ENCODE assay signal across 18 mouse cellular contexts in genomic region chr6:94962411-94963087, GRCm38 (mm10).
DNase-seq lines count a peak whose midpoint lies in the region; ATAC-seq and TF ChIP-seq lines count a peak whose summit lies in the region.
"Had no signal": no experiment of that assay in that cellular context is flagged by ENCODE, and none has a peak within 500 bp of the region (broad histone marks: within the 10 kb centered on the region; RNA-seq: fewer than 3 reads in every experiment).

No protein-coding gene starts in this region.

- no peak for DNase-seq in heart, postnatal 36 days
- no peak for DNase-seq in stomach, postnatal 0 days (ENCODE audit: low spot score)
- DNase-seq in forelimb bud, embryonic 11.5 days (ENCODE audit: low read depth, low spot score) = peak; percentile 54
- DNase-seq in testis, postnatal 14 days (ENCODE audit: low spot score) = peak; percentile 65
- DNase-seq in midbrain, embryonic 14.5 days = no peak
- DNase-seq: cerebellum, postnatal 10 days; kidney, postnatal 10 days; left cerebral cortex, postnatal 4 days had no signal

- H3K36me3 ChIP-seq in heart, embryonic 14.5 days (ENCODE audit: control insufficient read depth, insufficient read depth, low read length) = no peaks in the 10 kb centered on the region
- no peaks in the 10 kb centered on the region for H3K36me3 ChIP-seq in stomach, embryonic 16.5 days (ENCODE audit: control insufficient read depth, insufficient read depth, low read length)
- H3K36me3 ChIP-seq in stomach, postnatal 0 days (ENCODE audit: control insufficient read depth, insufficient read depth, low read length) = no peaks in the 10 kb centered on the region
- no peaks in the 10 kb centered on the region for H3K36me3 ChIP-seq in midbrain, embryonic 14.5 days (ENCODE audit: control insufficient read depth, insufficient read depth, low read length)
- H3K36me3 ChIP-seq: hindbrain, embryonic 15.5 days; liver, embryonic 12.5 days; lung, embryonic 15.5 days had no signal

- 12% methylated on average over 7 of the region's 7 CpGs for WGBS in heart, embryonic 14.5 days
- 29% methylated on average over 7 of the region's 7 CpGs for WGBS in stomach, embryonic 16.5 days
- 39% methylated on average over 7 of the region's 7 CpGs for WGBS in stomach, postnatal 0 days
- WGBS in midbrain, embryonic 14.5 days = 65% methylated on average over 7 of the region's 7 CpGs

- intact Hi-C loops in heart, postnatal 36 days (cut with DNase I) = no loop called here

- peak overlapping the region; percentile 31 to 48; a peak in 3 of 4 replicates for H3K27ac ChIP-seq in heart, embryonic 14.5 days (replicated peaks in 1 of 2; ENCODE audit: control insufficient read depth in 1 of 2, insufficient read depth in 1 of 2, low read depth in 2 of 2, low read length in 2 of 2)
- H3K27ac ChIP-seq in stomach, embryonic 16.5 days (ENCODE audit: low read length) = peak overlapping the region; percentile 42; the same call in 1 of the 2 replicates
- H3K27ac ChIP-seq in stomach, postnatal 0 days (replicated peaks) = no peak overlapping the region
- H3K27ac ChIP-seq in midbrain, embryonic 14.5 days (replicated peaks; ENCODE audit: low read depth, low read length) = no peak overlapping the region
- H3K27ac ChIP-seq: hindbrain, embryonic 15.5 days; layer of hippocampus, adult 2 months; liver, embryonic 12.5 days; lung, embryonic 15.5 days had no signal

- no peak for TF ChIP-seq CTCF in stomach, postnatal 0 days (IDR thresholded peaks at IDR 0.05; ENCODE audit: low read depth)

- ATAC-seq in heart, embryonic 14.5 days (ENCODE audit: insufficient number of reproducible peaks, insufficient read depth, low FRiP score, low read depth) = peak; percentile 70
- no peak for ATAC-seq in stomach, embryonic 16.5 days (ENCODE audit: insufficient read depth, low FRiP score)
- no peak for ATAC-seq in stomach, postnatal 0 days (ENCODE audit: low FRiP score, low TSS enrichment)
- no peak for ATAC-seq in CD4-positive, CD25-positive, alpha-beta regulatory T cell, adult 4 months
- ATAC-seq in midbrain, embryonic 14.5 days (ENCODE audit: low FRiP score, low TSS enrichment) = no peak
- ATAC-seq: forebrain, embryonic 16.5 days; intestine, embryonic 16.5 days; liver, embryonic 12.5 days; midbrain, embryonic 16.5 days had no signal

- H3K27me3 ChIP-seq in heart, embryonic 14.5 days (ENCODE audit: control insufficient read depth, insufficient read depth, low read length) = no peaks in the 10 kb centered on the region
- H3K27me3 ChIP-seq in stomach, embryonic 16.5 days (ENCODE audit: control insufficient read depth, insufficient read depth, low read length) = no peaks in the 10 kb centered on the region
- H3K27me3 ChIP-seq in stomach, postnatal 0 days (ENCODE audit: control insufficient read depth, insufficient read depth, low read length) = no peaks in the 10 kb centered on the region
- H3K27me3 ChIP-seq in midbrain, embryonic 14.5 days (ENCODE audit: control insufficient read depth, insufficient read depth, low read length) = no peaks in the 10 kb centered on the region
- H3K27me3 ChIP-seq: hindbrain, embryonic 15.5 days; liver, embryonic 12.5 days had no signal

- H3K4me1 ChIP-seq in heart, embryonic 14.5 days (ENCODE audit: control insufficient read depth in 2 of 2, insufficient read depth in 2 of 2, low read length in 2 of 2) = peaks cover 10 to 12% of the 10 kb centered on the region in 2 experiments
- peaks cover 10% of the 10 kb centered on the region for H3K4me1 ChIP-seq in stomach, embryonic 16.5 days (ENCODE audit: control insufficient read depth, insufficient read depth, low read length)
- no peaks in the 10 kb centered on the region for H3K4me1 ChIP-seq in stomach, postnatal 0 days (replicated peaks; ENCODE audit: control insufficient read depth, insufficient read depth)
- no peaks in the 10 kb centered on the region for H3K4me1 ChIP-seq in midbrain, embryonic 14.5 days (ENCODE audit: control insufficient read depth, insufficient read depth, low read length)
- H3K4me1 ChIP-seq: lung, embryonic 15.5 days had no signal

- H3K4me2 ChIP-seq in heart, embryonic 14.5 days (ENCODE audit: low read length) = no peak overlapping the region
- no peak overlapping the region for H3K4me2 ChIP-seq in stomach, embryonic 16.5 days (ENCODE audit: low read depth, low read length)
- H3K4me2 ChIP-seq in stomach, postnatal 0 days (replicated peaks; ENCODE audit: low read depth) = no peak overlapping the region
- H3K4me2 ChIP-seq in midbrain, embryonic 14.5 days (ENCODE audit: low read length) = no peak overlapping the region
- H3K4me2 ChIP-seq: hindbrain, embryonic 15.5 days; liver, embryonic 12.5 days; lung, embryonic 15.5 days had no signal

- no peak for TF ChIP-seq EP300 in stomach, postnatal 0 days (optimal IDR thresholded peaks at IDR 0.05)

- H3K9ac ChIP-seq in heart, embryonic 14.5 days (ENCODE audit: low read length) = no peak overlapping the region
- H3K9ac ChIP-seq in stomach, embryonic 16.5 days (ENCODE audit: low read length) = no peak overlapping the region
- H3K9ac ChIP-seq in stomach, postnatal 0 days (ENCODE audit: low read length) = no peak overlapping the region
- H3K9ac ChIP-seq in midbrain, embryonic 14.5 days (replicated peaks; ENCODE audit: low read length) = no peak overlapping the region
- H3K9ac ChIP-seq: hindbrain, embryonic 15.5 days; liver, embryonic 12.5 days; lung, embryonic 15.5 days had no signal

- no peak overlapping the region for H3K4me3 ChIP-seq in heart, embryonic 14.5 days (ENCODE audit: control insufficient read depth in 1 of 2, insufficient read depth in 1 of 2, low read depth in 1 of 2, low read length in 2 of 2)
- H3K4me3 ChIP-seq in stomach, embryonic 16.5 days (replicated peaks; ENCODE audit: low read length) = no peak overlapping the region
- no peak overlapping the region for H3K4me3 ChIP-seq in stomach, postnatal 0 days (ENCODE audit: low read depth, low read length)
- no peak overlapping the region for H3K4me3 ChIP-seq in midbrain, embryonic 14.5 days (replicated peaks; ENCODE audit: low read depth, low read length)
- H3K4me3 ChIP-seq: hindbrain, embryonic 15.5 days; layer of hippocampus, adult 2 months; liver, embryonic 12.5 days; lung, embryonic 15.5 days had no signal

- H3K9me3 ChIP-seq in heart, embryonic 14.5 days (ENCODE audit: control insufficient read depth, low read length) = no peaks in the 10 kb centered on the region
- no peaks in the 10 kb centered on the region for H3K9me3 ChIP-seq in stomach, embryonic 16.5 days (replicated peaks; ENCODE audit: control insufficient read depth, low read length)
- no peaks in the 10 kb centered on the region for H3K9me3 ChIP-seq in stomach, postnatal 0 days (ENCODE audit: control insufficient read depth, low read length)
- H3K9me3 ChIP-seq in midbrain, embryonic 14.5 days (ENCODE audit: control insufficient read depth, low read length) = no peaks in the 10 kb centered on the region
- H3K9me3 ChIP-seq: hindbrain, embryonic 15.5 days; liver, embryonic 12.5 days; lung, embryonic 15.5 days had no signal

Comparison
In these comparisons a context has a peak if more than half of its experiments do, and no peak if none do; other contexts are left out.
1. H3K27ac ChIP-seq: peak in heart, embryonic 14.5 days (2 of 2) and stomach, embryonic 16.5 days (single experiment); none in stomach, postnatal 0 days (single experiment) and midbrain, embryonic 14.5 days (single experiment).
2. DNase-seq: peak in forelimb bud, embryonic 11.5 days (single experiment) and testis, postnatal 14 days (single experiment); none in heart, postnatal 36 days (0 of 2), stomach, postnatal 0 days (single experiment) and midbrain, embryonic 14.5 days (single experiment).